Mouse (Mus musculus): ENCODE data around the gene Mcam. TPM values are rescaled to one million over a fixed set of nuclear protein-coding genes. Genes with fewer than 3 reads are reported as not detected.

The Mcam gene
- total RNA-seq (2022) = 10 to 100 TPM; 13.3 to 16.8 (median 14.8) TPM

- no peak for DNase-seq (ENCODE audit: low spot score in 2 of 2)
Measured at GRCm38 (mm10) chr9:44134101-44134850, at the start of gene Mcam. TSS of gene Mcam (plus strand) at chr9:44134469.

DNA sequence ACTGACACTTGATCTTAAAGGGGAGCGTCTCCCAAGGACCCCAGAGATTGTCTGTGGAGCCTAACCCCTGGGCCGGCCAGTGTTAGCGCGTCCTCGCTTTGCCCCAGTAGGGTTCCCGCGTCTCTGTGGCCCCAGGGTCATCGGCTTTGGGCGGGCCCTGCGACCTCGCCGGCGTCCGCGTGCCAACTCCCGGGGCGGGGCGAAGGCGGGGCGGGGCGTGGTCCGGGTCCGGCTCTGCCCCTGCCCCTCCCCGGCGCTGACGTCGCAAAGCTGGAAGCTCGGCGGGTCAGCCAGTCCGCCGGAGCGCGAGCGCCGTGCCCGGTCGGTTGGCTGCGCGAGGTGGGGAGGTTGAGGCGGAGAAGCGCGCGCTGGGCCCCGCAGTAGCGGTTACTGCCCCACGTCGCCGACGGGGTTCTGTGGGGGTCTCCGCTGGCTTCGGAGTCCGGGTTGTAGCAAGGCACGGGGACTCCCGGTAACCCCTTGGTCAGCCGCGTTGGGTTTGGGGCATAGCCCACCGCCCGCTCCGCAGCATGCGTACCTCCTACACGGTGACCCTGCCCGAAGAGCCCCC lies 49.5 kb upstream of the Mcam start:
- peak; percentile 80 to 84 for DNase-seq (ENCODE audit: low spot score in 2 of 2)

GRCm38 (mm10) chr9:44085276-44085675 lies 49.0 kb upstream of the Mcam start:
- no peak for DNase-seq (ENCODE audit: low spot score in 2 of 2)

GRCm38 (mm10) chr9:44085741-44086665 lies 48.3 kb upstream of the Mcam start:
- peak; percentile 72 to 82 for DNase-seq (ENCODE audit: low spot score in 2 of 2)

GRCm38 (mm10) chr9:44086960-44087359 lies 47.3 kb upstream of the Mcam start:
- DNase-seq (ENCODE audit: low spot score in 2 of 2) = no peak

GRCm38 (mm10) chr9:44087761-44088455 lies 46.4 kb upstream of the Mcam start:
- DNase-seq (ENCODE audit: low spot score in 2 of 2) = no peak

DNA sequence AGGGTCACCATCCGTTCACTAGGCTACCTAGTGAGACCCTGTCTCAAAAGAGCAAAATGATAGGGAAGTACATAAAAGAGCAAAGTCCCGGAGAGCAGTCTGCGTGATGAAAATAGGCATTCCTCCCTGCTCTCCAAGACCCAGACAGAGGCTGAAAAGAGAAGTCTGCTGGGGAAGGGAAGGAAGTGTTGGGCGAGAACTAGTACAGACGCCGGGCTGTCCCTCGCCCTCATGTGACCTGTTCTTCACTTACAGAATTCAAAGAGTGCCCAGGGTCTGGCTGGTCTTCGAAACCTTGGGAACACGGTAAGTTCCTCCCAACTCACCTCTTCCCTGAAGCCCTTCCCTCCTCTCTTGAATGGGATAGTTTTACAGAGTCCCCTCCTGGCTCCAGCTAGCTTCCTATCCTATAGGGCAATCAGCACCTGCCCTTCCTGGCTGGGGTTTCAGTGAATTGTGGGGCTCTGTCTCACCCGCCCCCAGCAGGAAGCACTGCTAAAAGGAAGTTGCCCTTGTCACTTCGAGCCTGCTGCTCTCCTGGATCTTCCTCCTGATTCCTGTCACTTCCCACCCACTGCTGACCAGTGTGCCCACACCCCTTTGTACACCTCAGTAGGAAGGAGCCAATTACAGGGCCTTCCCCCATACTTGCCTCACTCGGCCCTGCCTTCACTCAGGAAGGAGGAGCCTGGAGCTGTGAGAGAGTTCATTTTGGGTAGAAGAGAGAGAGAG lies 45.2 kb upstream of the Mcam start:
- DNase-seq (ENCODE audit: low spot score in 2 of 2) = no peak

DNA sequence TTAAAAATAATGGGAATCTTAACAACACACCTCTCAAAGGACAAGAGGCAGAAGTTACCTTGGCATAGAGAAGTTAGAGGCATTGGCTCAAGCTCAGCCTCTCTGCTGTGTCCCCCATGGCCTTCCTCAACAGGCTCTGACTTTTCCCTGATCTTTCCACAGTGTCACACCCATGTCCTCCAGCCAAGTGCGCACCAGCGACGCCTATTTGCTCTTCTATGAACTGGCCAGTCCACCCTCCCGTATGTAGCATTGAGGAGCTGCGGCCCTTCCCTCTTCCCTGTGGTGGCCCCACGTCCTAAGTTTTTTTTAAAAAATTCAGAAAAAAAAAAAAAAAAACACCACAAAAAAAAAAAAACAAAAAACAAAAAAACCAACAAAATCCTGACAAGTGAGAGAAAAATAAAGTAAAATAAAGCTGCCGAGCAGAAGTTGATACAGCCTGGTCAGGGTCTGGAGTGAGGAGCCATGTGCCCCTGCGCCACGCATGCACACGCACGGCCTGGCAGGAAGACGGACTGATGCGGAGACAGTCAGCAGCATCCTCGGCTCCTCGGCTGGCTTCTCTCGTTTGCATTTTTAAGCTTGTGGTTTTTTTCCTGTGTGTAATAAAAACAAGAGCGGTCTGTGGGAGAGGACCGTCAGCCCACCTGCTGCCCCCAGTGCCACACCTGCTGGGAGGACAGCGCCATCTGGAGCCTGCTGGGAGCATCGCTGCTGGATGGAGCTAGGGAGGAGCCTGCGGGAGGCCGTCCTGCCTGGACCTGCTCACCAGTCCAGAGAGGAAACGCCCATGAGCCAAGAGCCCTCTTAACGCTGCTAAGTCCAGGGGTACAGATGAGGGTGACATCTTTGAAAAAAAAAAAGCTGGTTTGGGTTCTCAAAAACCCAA lies 40.4 kb upstream of the Mcam start:
- peak in 1 of 2 experiments; percentile 80 for DNase-seq (ENCODE audit: low spot score in 2 of 2)

GRCm38 (mm10) chr9:44094737-44095136 lies 39.5 kb upstream of the Mcam start:
- no peak for DNase-seq (ENCODE audit: low spot score in 2 of 2)

DNA sequence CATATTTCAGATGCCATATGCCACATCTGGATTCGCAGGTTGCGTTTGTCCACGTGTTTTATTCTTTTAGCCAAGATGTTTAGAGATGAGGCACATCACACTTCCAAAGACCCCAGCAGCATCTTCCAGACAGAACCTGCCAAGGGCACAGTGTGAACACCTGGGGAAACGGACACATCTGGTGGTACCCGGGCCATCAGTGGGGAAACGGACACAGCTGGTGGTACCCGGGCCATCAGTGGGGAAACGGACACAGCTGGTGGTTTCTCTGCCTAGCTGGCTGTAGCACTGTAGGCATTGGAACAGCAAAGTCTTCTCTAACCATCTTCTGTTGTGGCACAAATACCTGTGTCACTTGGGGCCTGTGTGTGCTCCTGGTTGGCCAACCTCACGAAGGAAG lies 38.5 kb upstream of the Mcam start:
- DNase-seq (ENCODE audit: low spot score in 2 of 2) = no peak

GRCm38 (mm10) chr9:44096536-44096935 lies 37.7 kb upstream of the Mcam start:
- peak in 1 of 2 experiments; percentile 73 for DNase-seq (ENCODE audit: low spot score in 2 of 2)

- DNase-seq (ENCODE audit: low spot score in 2 of 2) = no peak
Measured at GRCm38 (mm10) chr9:44101490-44101889, 32.8 kb upstream of the Mcam start, which contains the start of gene Mfrp. TSS of gene Mfrp (plus strand) at chr9:44101729.

GRCm38 (mm10) chr9:44104881-44105280 lies 29.4 kb upstream of the Mcam start:
- DNase-seq (ENCODE audit: low spot score in 2 of 2) = no peak

DNA sequence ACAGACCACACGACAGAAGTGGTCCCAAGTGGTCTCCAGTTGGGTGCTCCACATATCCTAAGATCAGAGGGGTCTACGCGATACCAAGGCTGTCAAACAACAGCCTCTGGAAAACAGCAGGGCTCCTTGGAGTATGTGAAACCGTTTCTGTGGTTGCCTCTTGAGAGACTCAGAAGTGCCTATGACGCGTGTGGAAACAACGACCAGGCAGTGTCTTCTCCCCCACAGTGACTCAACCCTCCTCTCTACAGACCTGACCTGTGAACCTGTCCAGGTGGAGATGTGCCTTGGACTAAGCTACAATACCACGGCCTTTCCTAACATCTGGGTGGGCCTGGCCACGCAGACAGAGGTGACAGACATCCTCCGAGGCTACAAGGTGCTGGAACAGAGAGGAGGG lies 28.5 kb upstream of the Mcam start:
- no peak for DNase-seq (ENCODE audit: low spot score in 2 of 2)

DNA sequence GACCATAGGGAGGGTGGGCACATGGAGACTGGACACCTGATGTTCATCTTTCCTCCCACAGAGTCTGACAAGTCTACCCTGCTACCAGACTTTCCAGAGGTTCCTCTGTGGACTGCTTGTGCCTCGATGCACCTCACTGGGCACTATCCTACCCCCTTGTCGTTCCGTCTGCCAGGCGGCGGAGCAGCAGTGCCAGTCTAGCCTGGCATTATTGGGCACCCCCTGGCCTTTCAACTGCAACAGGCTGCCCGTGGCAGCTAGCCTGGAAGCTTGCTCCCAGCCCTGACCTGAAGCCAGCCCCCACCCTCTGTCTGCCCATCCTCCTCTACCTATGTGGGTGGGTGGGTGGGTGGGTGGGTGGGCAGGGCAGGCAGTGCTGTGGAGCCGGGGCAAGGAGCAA lies 28.1 kb upstream of the Mcam start:
- DNase-seq (ENCODE audit: low spot score in 2 of 2) = no peak

DNA sequence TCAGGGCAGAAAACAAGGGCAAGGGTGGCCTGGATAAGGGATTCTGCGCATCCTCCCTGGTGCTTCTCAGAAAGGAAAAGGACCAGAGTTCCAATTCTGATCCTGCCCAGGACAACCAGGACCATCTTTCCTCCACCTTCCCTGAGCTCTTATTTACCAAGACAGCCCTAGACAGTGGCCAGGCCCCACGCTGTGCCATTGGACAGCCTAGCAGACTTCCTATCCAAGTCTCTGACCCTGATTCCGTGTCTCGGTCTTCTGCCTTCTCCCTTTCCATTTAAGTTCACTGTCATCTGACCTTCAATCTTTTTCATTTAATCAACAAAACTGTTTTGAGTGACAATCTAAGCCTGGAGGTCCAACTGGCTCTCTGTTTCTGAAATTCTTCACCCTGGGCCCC lies 27.7 kb upstream of the Mcam start:
- DNase-seq (ENCODE audit: low spot score in 2 of 2) = no peak

DNA sequence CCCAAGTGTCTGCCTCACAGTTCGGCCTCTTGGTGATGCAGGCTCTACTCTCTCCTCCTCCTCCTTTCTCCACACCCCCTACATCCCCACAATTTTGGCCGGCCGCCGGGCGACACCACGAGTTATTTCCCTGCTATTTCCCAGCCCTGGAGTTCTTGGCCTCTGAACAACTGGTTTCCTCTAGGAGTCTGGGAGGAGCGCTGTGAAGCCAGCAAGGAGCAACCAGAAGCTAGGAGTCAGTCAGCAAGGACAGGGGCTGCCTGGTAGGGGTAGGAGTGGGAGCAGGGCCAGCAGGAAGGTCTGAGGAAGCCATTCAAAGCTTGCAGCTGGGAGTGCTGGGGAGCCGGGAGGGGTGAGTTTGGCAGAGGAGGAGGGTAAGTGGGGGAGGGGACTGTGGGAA lies 27.2 kb upstream of the Mcam start, which contains the start of gene C1qtnf5:
Gene C1qtnf5 (plus strand): TSS at position 136 of the 400 bp plus-strand sequence.
- peak; percentile 64 to 81 for DNase-seq (ENCODE audit: low spot score in 2 of 2)

DNA sequence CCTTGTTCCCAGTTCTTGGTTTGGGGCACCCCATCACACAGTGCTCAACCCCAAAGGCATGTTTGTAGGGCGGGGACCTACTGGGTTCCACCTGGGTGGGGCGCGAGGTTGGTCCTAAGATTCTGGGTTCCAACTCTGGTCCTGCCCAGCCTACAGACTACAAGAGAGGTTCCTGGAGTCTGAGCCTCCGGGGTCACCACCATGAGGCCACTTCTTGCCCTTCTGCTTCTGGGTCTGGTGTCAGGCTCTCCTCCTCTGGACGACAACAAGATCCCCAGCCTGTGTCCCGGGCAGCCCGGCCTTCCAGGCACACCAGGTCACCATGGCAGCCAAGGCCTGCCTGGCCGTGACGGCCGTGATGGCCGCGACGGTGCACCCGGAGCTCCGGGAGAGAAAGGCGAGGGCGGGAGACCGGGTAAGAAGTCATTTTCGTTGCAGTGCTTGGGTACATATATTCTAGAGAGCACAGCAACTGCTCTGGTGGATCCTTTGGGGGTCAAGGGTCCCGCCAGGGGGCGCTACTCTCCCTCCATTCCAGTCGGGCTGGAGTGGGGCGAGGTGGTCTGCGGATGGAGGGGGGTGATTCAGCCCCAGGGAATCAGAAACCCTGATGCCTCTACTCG lies 26.6 kb upstream of the Mcam start:
- peak in 1 of 2 experiments; percentile 29 for DNase-seq (ENCODE audit: low spot score in 2 of 2)

All from layer of hippocampus, adult 8-10 months (tissue).